Mouse (Mus musculus) frontal cortex, adult (tissue): ENCODE measurements around the gene Mamdc4.
"Not testable (repeated sequence)": the region's sequence is repeated elsewhere in the genome, so short reads cannot be mapped to it uniquely, and the experiment has no call there.

ENCODE experiments used
- ATAC-seq: cut with Nextera tagmentation; 2 replicates; pipeline ENCODE4 v1.9.2; 2017; ENCODE audit warnings: mild to moderate bottlenecking, moderate library complexity, mixed read lengths; ENCODE audit not compliant: low TSS enrichment

Gene Mamdc4

DNA sequence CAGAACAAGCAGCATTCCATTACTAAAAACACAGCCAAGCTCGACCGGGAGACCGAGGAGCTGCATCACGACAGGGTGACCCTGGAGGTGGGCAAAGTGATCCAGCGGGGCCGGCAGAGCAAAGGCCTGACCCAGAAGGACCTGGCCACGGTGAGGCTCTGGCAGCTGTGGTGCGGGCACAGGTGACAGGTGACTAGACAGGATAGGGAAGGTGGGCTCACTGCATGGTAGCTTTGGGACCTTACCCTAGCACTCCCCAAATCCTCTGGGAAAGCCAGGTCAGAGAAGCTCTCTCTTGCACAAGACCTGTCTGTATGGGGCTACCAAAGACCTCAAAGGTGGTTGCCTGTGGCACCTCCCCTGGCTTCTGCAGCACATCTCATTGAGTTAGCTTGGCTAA lies 14.1 kb downstream of the Mamdc4 start:
- no peak for ATAC-seq

DNA sequence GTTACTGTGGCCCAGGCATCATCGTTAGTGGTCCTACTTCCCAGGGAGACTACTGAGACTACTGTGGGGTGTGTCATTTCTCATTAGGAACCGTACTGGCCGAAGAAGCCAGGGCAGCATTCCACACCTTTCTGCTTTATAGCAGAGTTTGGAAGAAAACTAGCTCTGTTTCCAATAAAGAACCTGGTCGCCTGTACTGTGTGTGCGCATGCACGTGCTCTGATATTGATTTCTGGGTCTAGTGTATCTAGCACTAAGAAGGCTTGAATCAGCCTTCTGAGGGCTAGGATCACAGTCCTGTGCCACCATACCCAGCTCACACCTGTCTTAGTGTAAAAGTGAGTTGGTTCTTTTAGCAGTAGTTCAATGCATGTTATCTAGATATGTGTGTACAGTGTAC lies 15.9 kb downstream of the Mamdc4 start:
- no peak for ATAC-seq

- no peak for ATAC-seq
Measured at GRCm38 (mm10) chr2:25557964-25558360, 16.7 kb downstream of the Mamdc4 start.

GRCm38 (mm10) chr2:25557221-25557963 lies 17.3 kb downstream of the Mamdc4 start, which contains the start of gene Edf1:
Gene Edf1, plus strand, starts transcription at chr2:25557847.
- peak; percentile 99 for ATAC-seq

- ATAC-seq: no peak
Measured at GRCm38 (mm10) chr2:25556296-25556695, 18.3 kb downstream of the Mamdc4 start.

GRCm38 (mm10) chr2:25555479-25555878 lies 19.2 kb downstream of the Mamdc4 start:
- not testable (repeated sequence) for ATAC-seq

DNA sequence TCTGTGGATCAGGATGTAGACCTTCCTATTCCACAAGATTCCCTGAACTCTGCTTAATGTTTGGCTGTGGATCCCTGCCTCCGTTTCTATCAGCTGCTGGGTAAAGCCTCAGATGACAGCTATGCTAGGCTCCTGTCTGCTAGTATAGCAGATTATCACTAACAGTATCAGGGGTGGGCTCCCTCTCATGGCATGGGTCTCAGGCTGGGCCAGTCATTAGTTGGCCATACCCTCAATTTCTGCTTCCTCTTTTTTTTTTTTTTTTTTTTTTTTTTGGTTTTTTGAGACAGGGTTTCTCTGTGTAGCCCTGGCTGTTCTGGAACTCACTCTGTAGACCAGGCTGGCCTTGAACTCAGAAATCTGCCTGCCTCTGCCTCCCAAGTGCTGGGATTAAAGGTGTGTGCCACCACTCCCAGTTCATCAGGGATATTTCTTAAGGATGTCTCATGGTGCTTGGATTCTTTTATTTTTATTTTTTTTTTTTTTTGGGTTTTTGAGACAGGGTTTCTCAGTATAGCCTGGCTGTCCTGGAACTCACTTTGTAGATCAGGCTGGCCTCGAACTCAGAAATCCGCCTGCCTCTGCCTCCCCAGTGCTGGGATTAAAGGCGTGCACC lies 21.4 kb downstream of the Mamdc4 start:
- not testable (repeated sequence) for ATAC-seq

GRCm38 (mm10) chr2:25551186-25551585 lies 23.5 kb downstream of the Mamdc4 start:
- no peak for ATAC-seq

DNA sequence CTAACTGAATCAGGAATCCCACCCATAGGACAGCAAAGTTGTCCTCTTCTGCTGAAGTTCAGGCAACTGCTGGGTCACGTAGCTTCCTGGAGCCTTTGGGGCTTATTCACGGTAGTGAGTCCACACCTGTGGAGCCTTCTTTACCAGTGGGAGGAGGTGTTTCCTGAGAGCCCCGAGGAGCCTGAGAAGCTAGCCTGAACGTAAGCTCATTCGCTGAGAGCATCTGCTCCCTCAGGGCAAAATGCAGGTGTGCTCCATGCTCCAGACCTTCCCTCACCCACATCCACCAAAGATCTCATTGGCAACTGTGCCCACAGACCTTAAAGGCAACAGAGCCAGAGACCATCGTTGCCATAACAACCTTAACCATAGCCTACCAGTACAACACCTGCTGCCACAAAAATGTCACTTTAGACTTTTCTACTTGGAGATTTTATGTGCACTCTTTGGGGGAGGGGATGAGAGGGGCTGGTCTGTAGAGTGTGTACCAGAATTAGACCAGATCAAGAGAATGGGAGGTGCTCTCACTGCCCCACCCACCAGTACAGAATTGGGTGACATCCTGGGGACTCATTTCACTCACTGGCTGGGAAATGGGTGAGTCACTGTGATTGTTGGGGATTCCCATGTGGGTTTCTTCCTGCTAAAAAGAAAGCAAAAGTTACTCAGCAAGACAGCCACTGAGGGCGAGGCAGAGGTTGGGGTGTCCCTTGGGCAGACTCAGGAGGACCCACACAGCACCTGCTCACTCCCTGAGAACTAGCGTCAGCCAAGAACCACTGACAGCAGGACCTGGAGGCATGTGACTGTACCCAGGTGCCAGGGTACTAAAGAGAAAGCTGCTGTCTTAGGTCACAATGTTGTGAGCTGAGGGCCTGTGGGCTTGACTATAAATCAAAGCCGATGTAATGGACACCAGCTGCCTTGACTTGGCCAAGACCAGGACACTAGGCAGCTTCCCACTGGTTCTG lies 25.3 kb downstream of the Mamdc4 start:
- no peak for ATAC-seq

- peak; percentile 100 for ATAC-seq
Measured at GRCm38 (mm10) chr2:25546811-25547491, 27.7 kb downstream of the Mamdc4 start, which contains the start of gene Traf2. Gene Traf2, minus strand, starts transcription at chr2:25546940.

- ATAC-seq: peak; percentile 11; the same call in 1 of the 2 replicates
Measured at GRCm38 (mm10) chr2:25545996-25546810, 28.4 kb downstream of the Mamdc4 start.

- no peak for ATAC-seq
Measured at GRCm38 (mm10) chr2:25541644-25542367, 32.8 kb downstream of the Mamdc4 start.

DNA sequence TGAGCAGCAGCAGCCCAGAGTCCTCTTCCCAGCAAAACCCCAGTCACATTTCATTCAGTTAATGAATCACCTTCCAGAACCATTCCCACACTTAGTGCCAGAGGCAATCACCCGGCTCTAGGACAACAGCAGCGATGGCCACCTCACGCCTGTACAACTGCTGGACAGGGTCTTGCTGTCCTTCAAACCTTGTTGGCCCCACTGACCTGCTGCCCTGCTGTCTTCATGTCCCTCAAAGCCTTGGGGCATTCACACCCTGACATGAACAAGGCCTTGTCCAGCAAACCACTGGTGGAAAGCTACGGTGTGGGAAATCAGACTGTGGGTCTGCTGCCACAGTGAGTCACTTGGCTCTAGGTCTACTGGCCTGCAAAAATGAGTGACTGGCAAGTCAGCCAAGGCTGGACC lies 34.1 kb downstream of the Mamdc4 start:
- ATAC-seq: no peak

DNA sequence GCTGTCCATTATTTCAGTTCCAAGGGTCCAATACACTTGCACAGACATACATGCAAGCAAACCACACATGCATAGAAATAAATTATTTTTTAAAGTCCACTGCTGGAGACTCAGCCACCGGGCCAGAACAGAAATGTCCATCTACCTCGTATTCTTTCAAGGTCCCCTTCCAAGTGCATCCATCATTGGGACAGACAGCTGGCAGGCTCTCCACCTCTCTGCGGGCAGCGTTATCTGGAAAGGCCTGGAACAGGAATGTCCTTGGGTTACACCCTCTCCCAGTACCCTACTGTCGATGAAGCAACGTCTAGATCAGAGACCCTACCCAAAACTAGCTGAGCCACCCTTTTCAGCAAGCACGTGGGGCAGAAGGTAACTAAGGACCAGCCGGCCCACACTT lies 38.1 kb downstream of the Mamdc4 start:
- ATAC-seq: no peak

DNA sequence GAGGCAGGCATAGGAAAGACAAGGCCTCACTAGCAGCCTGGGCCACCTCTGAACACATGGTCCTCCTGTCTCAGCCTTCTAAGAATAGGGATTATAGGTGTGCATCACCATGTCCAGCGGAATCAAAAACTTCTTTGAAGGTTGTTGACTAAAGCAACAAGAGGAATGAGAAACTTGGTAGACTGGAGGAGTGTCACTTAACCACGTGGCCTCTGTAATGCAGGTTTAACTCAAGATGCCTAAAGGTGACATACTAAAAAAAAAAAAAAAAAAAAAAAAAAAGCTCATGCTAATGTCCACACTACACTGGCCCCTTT lies 39.8 kb downstream of the Mamdc4 start:
- no peak for ATAC-seq

DNA sequence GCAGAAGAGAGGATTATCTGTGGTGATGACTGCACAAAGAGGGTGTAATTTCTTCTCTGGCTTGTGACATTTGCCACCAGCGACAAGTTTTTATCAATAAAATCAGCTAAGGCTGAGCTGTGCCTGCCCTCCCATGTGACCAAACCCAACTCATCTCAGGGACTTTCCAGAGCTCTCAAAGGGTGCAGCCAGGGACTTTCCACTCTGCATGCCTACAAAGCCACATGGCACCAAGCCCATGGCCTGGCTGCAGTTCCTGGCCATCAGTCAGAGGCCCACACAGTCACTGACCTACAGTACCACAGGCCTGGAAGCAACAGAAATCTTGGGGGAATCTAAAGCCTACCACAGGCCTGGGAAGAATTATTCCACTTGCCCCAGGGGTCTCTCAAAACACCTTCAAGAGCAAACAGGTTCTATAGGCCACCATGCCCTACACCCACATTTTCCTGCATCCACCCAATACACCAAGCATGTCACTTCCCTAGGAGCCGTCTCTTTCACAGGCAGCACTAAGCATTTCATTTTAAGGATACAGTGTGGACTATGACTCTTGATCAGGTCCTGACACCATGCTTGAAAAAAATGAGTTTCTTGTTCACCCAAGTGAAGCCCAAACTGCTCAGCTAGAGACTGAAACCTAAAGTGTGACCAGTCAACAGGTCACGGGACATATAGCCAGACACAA lies 40.3 kb downstream of the Mamdc4 start:
- no peak for ATAC-seq

DNA sequence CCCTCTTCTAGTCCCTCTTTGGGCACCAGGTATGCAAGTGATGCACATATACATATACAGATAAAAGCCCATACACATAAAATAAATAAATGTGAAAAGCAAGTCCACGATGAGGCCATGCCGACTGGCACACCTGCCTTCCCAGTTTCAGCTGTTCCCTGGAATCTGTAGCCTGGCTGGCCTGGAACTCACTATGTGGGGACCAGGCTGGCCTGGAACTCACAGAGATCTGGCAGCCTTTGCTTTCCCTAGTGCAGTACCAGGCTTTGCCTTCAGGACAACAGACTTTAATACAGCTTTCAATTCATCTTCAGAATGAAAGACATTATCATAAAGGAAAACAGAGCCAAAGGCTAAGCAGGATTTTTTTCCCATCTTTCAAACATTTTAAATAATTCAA lies 40.9 kb downstream of the Mamdc4 start:
- no peak for ATAC-seq

- ATAC-seq: no peak
Measured at GRCm38 (mm10) chr2:25526510-25527302, 47.9 kb downstream of the Mamdc4 start.
